Mouse (Mus musculus) kidney, embryonic 14.5 days (tissue): ENCODE data around the gene Sult2b1. TPM values are rescaled to one million over a fixed set of nuclear protein-coding genes. Genes with fewer than 3 reads are reported as not detected.

Experiments used
- ATAC-seq: fragments of 200-750 bp; cut with Nextera tagmentation; 2 replicates; pipeline ENCODE4 v1.8.0; 2017; ENCODE audit warnings: moderate number of reproducible peaks, mild to moderate bottlenecking, moderate TSS enrichment, moderate library complexity; ENCODE audit not compliant: low FRiP score, low TSS enrichment
- H3K27ac ChIP-seq: fragments of 300-500 bp; sonication (generic); 2 replicates; pipeline ENCODE4 v1.5.1; 2014; ENCODE audit warnings: low read depth, mild to moderate bottlenecking, low read length, moderate library complexity, mixed read lengths
- H3K27me3 ChIP-seq: fragments of 300-500 bp; sonication (generic); 2 replicates; pipeline ENCODE4 v1.6.1; 2014; ENCODE audit warnings: mild to moderate bottlenecking, low read length; ENCODE audit not compliant: control insufficient read depth, insufficient read depth
- H3K36me3 ChIP-seq: fragments of 300-500 bp; sonication (generic); 2 replicates; pipeline ENCODE4 v1.6.1; 2014; ENCODE audit warnings: low read length, mixed read lengths; ENCODE audit not compliant: control insufficient read depth, insufficient read depth
- H3K4me1 ChIP-seq: fragments of 300-500 bp; sonication (generic); 2 replicates; pipeline ENCODE4 v1.6.1; 2014; ENCODE audit warnings: low read length, mixed read lengths; ENCODE audit not compliant: control insufficient read depth, insufficient read depth
- H3K4me2 ChIP-seq: fragments of 300-500 bp; sonication (generic); replicated peaks from 2 replicates; pipeline ENCODE4 v1.6.1; 2014; ENCODE audit warnings: low read depth, mild to moderate bottlenecking, low read length
- H3K4me3 ChIP-seq: fragments of 300-500 bp; sonication (generic); 2 replicates; pipeline ENCODE4 v1.5.1; 2014; ENCODE audit warnings: mild to moderate bottlenecking, low read length
- H3K9ac ChIP-seq: fragments of 300-500 bp; sonication (generic); 2 replicates; pipeline ENCODE4 v1.6.1; 2014; ENCODE audit warnings: low read depth, mild to moderate bottlenecking, low read length, moderate library complexity
- H3K9me3 ChIP-seq: fragments of 300-500 bp; sonication (generic); 2 replicates; pipeline ENCODE4 v1.6.1; 2016; ENCODE audit warnings: low read length; ENCODE audit not compliant: control insufficient read depth
- WGBS: fragments of 180-500 bp; shearing (Covaris S2); extraction: QIAGEN DNeasy Blood & Tissue Kit; methylation state at CpG from one replicate; pipeline ENCODE4 v1.1.7; 2014; 5-methylcytosine and 5-hydroxymethylcytosine counted together
- polyA plus RNA-seq: library from polyadenylated mRNA; unstranded; fragments of >200 nt; fragmentation: Nextera tagmentation; extraction: Ambion mirVana; gene quantifications from 2 replicates; pipeline ENCODE4 v1.2.1, GENCODE M21; 2014

Sult2b1 gene
- polyA plus RNA-seq, 1 experiment from 2014 or later: 3.2 TPM

- Histone ChIP-seq H3K4me1 (peaks cover 31% of the 10 kb centered on the region), H3K4me2 (no peak overlapping the region), H3K27me3 (no peaks in the 10 kb centered on the region), H3K4me3 (no peak overlapping the region), H3K9me3 (no peaks in the 10 kb centered on the region), H3K36me3 (peaks cover 37% of the 10 kb centered on the region), H3K9ac (no peak overlapping the region), H3K27ac (no peak overlapping the region)
- 92% methylated on average over 20 of the region's 20 CpGs for WGBS
- ATAC-seq: no peak
Measured at GRCm38 (mm10) chr7:45710477-45711191, 73.8 kb downstream of the Sult2b1 start.

- H3K27me3 ChIP-seq: no peaks in the 10 kb centered on the region
- no peak overlapping the region for H3K4me2 ChIP-seq
- H3K36me3 ChIP-seq: peaks cover 37% of the 10 kb centered on the region
- no peak overlapping the region for H3K4me3 ChIP-seq
- no peak overlapping the region for H3K9ac ChIP-seq
- H3K4me1 ChIP-seq: peaks cover 32% of the 10 kb centered on the region
- 85% methylated on average over 14 of the region's 14 CpGs for WGBS
- no peaks in the 10 kb centered on the region for H3K9me3 ChIP-seq
- ATAC-seq: no peak
- no peak overlapping the region for H3K27ac ChIP-seq
Measured at GRCm38 (mm10) chr7:45709677-45710355, 74.7 kb downstream of the Sult2b1 start.

GRCm38 (mm10) chr7:45709036-45709435 lies 75.4 kb downstream of the Sult2b1 start:
- ATAC-seq: no peak
- H3K9ac ChIP-seq: no peak overlapping the region; the same call in 1 of the 2 replicates
- no peak overlapping the region for H3K4me3 ChIP-seq
- 54% methylated on average over 6 of the region's 6 CpGs for WGBS
- no peak overlapping the region for H3K4me2 ChIP-seq
- no peaks in the 10 kb centered on the region for H3K27me3 ChIP-seq
- peaks cover 26% of the 10 kb centered on the region for H3K4me1 ChIP-seq
- H3K36me3 ChIP-seq: peaks cover 37% of the 10 kb centered on the region
- H3K27ac ChIP-seq: no peak overlapping the region
- H3K9me3 ChIP-seq: no peaks in the 10 kb centered on the region

GRCm38 (mm10) chr7:45708221-45708761 lies 76.2 kb downstream of the Sult2b1 start:
- Histone ChIP-seq H3K9ac (peak overlapping the region; percentile 84; the same call in 1 of the 2 replicates), H3K4me1 (peaks cover 30% of the 10 kb centered on the region), H3K36me3 (peaks cover 34% of the 10 kb centered on the region), H3K9me3 (no peaks in the 10 kb centered on the region), H3K4me3 (peak overlapping the region; percentile 64; the same call in 1 of the 2 replicates), H3K4me2 (peak overlapping the region; percentile 93), H3K27me3 (no peaks in the 10 kb centered on the region), H3K27ac (0 out of 2 replicates have a peak overlapping the region, but pooled peaks have one; percentile 90)
- ATAC-seq: no peak
- WGBS: 21% methylated on average over 13 of the region's 13 CpGs

DNA sequence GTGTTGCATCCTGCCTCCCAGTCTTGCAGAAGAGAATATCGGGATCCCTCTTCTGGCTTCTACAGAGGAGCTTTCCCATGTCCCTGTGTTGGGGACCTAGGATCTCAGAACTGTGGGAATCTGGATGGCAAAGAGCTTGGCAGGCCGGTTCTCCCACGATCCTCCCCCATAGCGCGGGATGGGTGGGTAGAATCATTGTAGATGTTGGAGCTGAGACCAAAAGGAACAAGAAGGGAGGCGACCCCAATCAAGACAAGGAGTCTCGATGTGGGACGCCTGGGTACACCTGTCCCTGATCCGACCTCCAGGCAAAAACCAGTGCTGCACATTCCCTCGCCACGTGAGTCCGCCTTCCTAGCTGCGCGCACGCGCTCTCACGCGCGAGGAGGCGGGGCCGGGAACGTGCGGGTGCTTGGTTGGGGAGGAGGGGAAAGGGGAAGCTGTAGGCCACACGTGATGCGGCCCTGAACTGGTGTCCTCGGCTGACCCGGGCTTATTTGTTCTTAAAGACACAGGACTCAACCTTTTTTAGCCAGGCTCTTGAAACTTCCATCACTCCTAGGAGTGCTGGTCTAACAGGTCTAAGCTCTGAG lies 77.0 kb downstream of the Sult2b1 start:
- H3K9me3 ChIP-seq: no peaks in the 10 kb centered on the region
- no peaks in the 10 kb centered on the region for H3K27me3 ChIP-seq
- peak; percentile 1; the same call in 1 of the 2 replicates for ATAC-seq
- H3K36me3 ChIP-seq: peaks cover 26% of the 10 kb centered on the region
- H3K9ac ChIP-seq: peak overlapping the region; percentile 84
- H3K4me2 ChIP-seq: peak overlapping the region; percentile 93
- 0% methylated on average over 27 of the region's 27 CpGs for WGBS
- H3K4me3 ChIP-seq: peak overlapping the region; percentile 64
- H3K4me1 ChIP-seq: peaks cover 30% of the 10 kb centered on the region
- peak overlapping the region; percentile 90 for H3K27ac ChIP-seq

DNA sequence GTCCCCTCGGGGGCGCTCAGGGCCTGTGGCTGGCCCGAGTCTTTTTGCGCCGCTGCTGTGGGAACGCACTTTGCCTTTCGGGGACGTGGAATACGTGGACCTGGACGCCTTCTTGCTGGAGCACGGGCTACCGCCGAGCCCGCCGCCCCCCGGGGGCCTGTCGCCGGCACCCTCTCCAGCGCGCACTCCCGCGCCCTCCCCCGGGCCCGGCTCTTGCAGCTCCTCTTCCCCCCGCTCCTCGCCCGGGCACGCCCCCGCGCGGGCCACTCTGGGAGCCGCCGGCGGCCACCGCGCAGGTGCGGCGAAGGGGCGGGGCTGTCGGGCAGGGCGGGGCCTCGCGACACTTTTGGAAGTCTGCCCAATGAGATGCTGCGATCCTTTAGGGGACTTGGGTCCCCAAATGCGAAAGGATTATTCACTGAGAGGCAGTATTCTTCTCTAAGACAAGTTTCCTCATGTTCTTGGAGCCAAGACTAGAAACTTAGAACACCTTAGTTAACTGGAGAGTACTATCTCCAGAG lies 77.7 kb downstream of the Sult2b1 start:
- Histone ChIP-seq H3K4me3 (peak overlapping the region; percentile 64), H3K27ac (peak overlapping the region; percentile 90), H3K9ac (peak overlapping the region; percentile 84), H3K36me3 (peaks cover 19% of the 10 kb centered on the region), H3K4me1 (peaks cover 30% of the 10 kb centered on the region), H3K9me3 (no peaks in the 10 kb centered on the region), H3K27me3 (no peaks in the 10 kb centered on the region), H3K4me2 (peak overlapping the region; percentile 93)
- no peak for ATAC-seq
- WGBS: 1% methylated on average over 41 of the region's 45 CpGs

DNA sequence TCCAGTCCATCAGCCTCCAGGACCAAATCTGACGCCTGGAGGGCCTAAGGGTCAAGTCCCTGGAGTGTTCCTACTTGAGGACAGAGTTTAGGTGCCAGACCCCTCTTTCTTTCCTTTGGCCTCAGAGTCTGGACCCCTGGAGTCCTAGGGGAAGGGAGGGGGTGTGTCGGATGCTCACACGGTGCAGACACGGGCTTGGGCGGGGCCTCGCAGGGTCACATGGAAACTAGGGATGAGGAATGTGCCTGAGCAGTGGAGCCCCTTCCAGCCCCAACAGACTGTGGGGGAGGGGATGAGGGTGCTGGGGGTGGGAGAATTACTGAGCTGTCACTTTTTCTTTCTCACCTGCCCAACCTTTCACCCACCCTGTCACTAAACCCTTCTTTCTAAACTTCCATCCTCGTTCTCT lies 78.6 kb downstream of the Sult2b1 start:
- peak; percentile 29; the same call in 1 of the 2 replicates for ATAC-seq

DNA sequence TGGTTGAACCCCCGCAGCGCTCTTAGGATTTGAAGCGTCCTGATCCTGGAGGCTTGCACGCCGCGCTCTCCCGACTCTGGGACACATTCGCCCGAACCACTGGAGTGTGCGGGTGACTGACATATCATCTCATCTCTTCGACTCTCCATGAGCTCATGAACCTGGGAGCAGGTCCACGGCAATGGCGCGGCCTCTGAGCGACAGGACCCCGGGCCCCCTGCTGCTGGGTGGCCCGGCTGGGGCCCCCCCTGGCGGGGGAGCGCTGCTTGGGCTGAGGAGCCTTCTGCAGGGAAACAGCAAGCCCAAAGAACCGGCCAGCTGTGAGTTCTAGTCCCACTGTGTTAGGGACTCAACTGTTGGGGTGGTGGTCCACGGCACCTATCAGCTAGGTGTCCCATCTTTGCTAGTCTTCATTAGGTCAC lies 79.0 kb downstream of the Sult2b1 start:
- WGBS: under 1% methylated on average over 21 of the region's 21 CpGs
- peak overlapping the region; percentile 93 for H3K4me2 ChIP-seq
- H3K36me3 ChIP-seq: peaks cover 6% of the 10 kb centered on the region; the same call in 1 of the 2 replicates
- peak; percentile 0 for ATAC-seq
- no peaks in the 10 kb centered on the region; the same call in 1 of the 2 replicates for H3K27me3 ChIP-seq
- peak overlapping the region; percentile 64 for H3K4me3 ChIP-seq
- H3K9ac ChIP-seq: peak overlapping the region; percentile 84
- no peaks in the 10 kb centered on the region for H3K9me3 ChIP-seq
- peak overlapping the region; percentile 79 for H3K27ac ChIP-seq
- peaks cover 38% of the 10 kb centered on the region for H3K4me1 ChIP-seq

More for the DNA sequence above, 78.6 kb downstream of the Sult2b1 start:
- Histone ChIP-seq H3K9me3 (no peaks in the 10 kb centered on the region), H3K27ac (peak overlapping the region; percentile 90; the same call in 1 of the 2 replicates), H3K4me1 (peaks cover 35% of the 10 kb centered on the region), H3K4me3 (peak overlapping the region; percentile 64), H3K4me2 (peak overlapping the region; percentile 93), H3K36me3 (peaks cover 10% of the 10 kb centered on the region; the same call in 1 of the 2 replicates), H3K9ac (peak overlapping the region; percentile 84; the same call in 1 of the 2 replicates), H3K27me3 (no peaks in the 10 kb centered on the region)
- WGBS: 0% methylated on average over 7 of the region's 7 CpGs
